Mouse (Mus musculus): ENCODE results near the gene Fez1. TPM values are rescaled to one million over a fixed set of nuclear protein-coding genes. Genes with fewer than 3 reads are reported as not detected.

Fez1 gene
- polyA plus RNA-seq, 1 experiment from 2014 or later, result 110 TPM

DNA sequence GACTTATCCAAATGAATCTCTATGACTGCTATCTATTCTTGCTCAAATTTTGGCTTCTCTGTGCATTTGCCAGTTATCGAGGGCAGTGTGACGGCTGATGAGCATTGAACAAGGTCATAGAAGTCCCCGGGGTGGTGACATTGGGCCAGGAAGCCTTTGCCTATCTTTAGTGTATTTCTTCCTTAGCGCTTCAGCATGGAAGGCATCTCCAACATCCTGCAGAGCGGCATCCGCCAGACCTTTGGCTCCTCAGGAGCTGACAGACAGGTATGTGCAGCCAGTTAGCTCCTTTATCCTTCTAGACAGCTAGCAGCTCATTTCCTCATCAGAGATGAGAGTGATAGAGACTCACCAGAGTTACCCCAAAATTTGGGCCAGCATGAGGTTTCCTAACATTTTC lies 47.0 kb downstream of the Fez1 start:
- Histone ChIP-seq H3K4me3 (ENCODE audit: low read depth, low read length) (no peak overlapping the region), H3K27me3 (ENCODE audit: control insufficient read depth, insufficient read depth, low read length) (no peaks in the 10 kb centered on the region), H3K9ac (replicated peaks; ENCODE audit: low read length) (no peak overlapping the region), H3K4me1 (ENCODE audit: control insufficient read depth, insufficient read depth, low read length) (no peaks in the 10 kb centered on the region), H3K4me2 (ENCODE audit: low read depth, low read length) (no peak overlapping the region), H3K9me3 (replicated peaks; ENCODE audit: control insufficient read depth, low read length) (no peaks in the 10 kb centered on the region), H3K36me3 (replicated peaks; ENCODE audit: control insufficient read depth, insufficient read depth, low read depth, low read length) (no peaks in the 10 kb centered on the region), H3K27ac (replicated peaks; ENCODE audit: low read depth, low read length) (no peak overlapping the region)
- ATAC-seq (replicated peaks; ENCODE audit: insufficient number of reproducible peaks, low FRiP score, low TSS enrichment, low read depth), result no peak
- no peak for DNase-seq (ENCODE audit: low spot score)
- WGBS, result 87% methylated on average over 6 of the region's 6 CpGs

DNA sequence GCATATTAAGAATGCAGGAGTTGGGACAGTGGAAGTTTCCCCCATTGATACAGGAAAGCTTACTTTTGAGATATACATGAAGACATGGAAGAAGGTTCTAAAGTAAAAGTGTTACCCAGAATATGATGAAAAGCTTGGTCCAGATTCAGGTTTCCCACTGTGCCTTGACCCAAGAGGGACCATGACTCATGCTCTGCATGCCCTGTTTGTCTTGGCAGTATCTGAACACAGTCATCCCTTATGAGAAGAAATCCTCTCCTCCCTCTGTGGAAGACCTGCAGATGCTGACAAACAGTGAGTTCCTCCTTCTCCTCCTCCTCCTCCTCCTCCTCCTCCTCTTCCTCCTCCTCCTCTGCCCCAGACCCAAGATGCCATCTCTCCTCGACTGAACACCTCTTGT lies 48.6 kb downstream of the Fez1 start:
- Histone ChIP-seq H3K9ac (replicated peaks; ENCODE audit: low read length) (no peak overlapping the region), H3K9me3 (replicated peaks; ENCODE audit: control insufficient read depth, low read length) (no peaks in the 10 kb centered on the region), H3K27ac (replicated peaks; ENCODE audit: low read depth, low read length) (no peak overlapping the region), H3K4me3 (ENCODE audit: low read depth, low read length) (no peak overlapping the region), H3K36me3 (replicated peaks; ENCODE audit: control insufficient read depth, insufficient read depth, low read depth, low read length) (no peaks in the 10 kb centered on the region; the same call in 1 of the 2 replicates), H3K27me3 (ENCODE audit: control insufficient read depth, insufficient read depth, low read length) (no peaks in the 10 kb centered on the region), H3K4me1 (ENCODE audit: control insufficient read depth, insufficient read depth, low read length) (no peaks in the 10 kb centered on the region), H3K4me2 (ENCODE audit: low read depth, low read length) (no peak overlapping the region)
- ATAC-seq (replicated peaks; ENCODE audit: insufficient number of reproducible peaks, low FRiP score, low TSS enrichment, low read depth) (no peak), DNase-seq (ENCODE audit: low spot score) (no peak)
- WGBS, result 33% methylated on average over 1 of the region's 1 CpGs

DNA sequence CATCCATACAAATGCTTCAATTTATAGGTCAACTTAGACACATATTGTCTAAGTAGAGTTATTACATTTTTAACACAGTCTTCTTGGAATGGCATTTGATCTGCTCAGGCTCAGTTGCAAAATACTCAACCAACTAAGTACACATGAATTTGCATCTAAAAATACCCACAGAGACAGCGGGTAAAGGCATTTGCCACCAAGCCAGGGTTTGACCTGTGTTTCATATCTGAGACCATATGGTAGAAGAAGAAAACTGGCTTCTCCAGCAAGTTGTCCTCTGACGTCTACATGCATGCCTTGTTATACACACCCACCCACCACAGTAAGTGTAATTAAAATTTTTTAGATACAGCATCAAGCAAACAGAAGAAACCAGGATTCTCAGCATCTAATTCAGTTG lies 52.1 kb downstream of the Fez1 start:
- Histone ChIP-seq H3K36me3 (replicated peaks; ENCODE audit: control insufficient read depth, insufficient read depth, low read depth, low read length) (no peaks in the 10 kb centered on the region; the same call in 1 of the 2 replicates), H3K27ac (replicated peaks; ENCODE audit: low read depth, low read length) (no peak overlapping the region), H3K4me2 (ENCODE audit: low read depth, low read length) (no peak overlapping the region), H3K27me3 (ENCODE audit: control insufficient read depth, insufficient read depth, low read length) (no peaks in the 10 kb centered on the region), H3K9me3 (replicated peaks; ENCODE audit: control insufficient read depth, low read length) (no peaks in the 10 kb centered on the region), H3K9ac (replicated peaks; ENCODE audit: low read length) (no peak overlapping the region), H3K4me1 (ENCODE audit: control insufficient read depth, insufficient read depth, low read length) (no peaks in the 10 kb centered on the region), H3K4me3 (ENCODE audit: low read depth, low read length) (no peak overlapping the region)
- ATAC-seq (replicated peaks; ENCODE audit: insufficient number of reproducible peaks, low FRiP score, low TSS enrichment, low read depth) (no peak), DNase-seq (ENCODE audit: low spot score) (no peak)
- WGBS, result 74% methylated on average over 2 of the region's 2 CpGs

- Histone ChIP-seq H3K36me3 (replicated peaks; ENCODE audit: control insufficient read depth, insufficient read depth, low read depth, low read length) (no peaks in the 10 kb centered on the region; the same call in 1 of the 2 replicates), H3K27ac (replicated peaks; ENCODE audit: low read depth, low read length) (no peak overlapping the region), H3K9ac (replicated peaks; ENCODE audit: low read length) (no peak overlapping the region), H3K4me2 (ENCODE audit: low read depth, low read length) (no peak overlapping the region), H3K9me3 (replicated peaks; ENCODE audit: control insufficient read depth, low read length) (no peaks in the 10 kb centered on the region), H3K4me1 (ENCODE audit: control insufficient read depth, insufficient read depth, low read length) (no peaks in the 10 kb centered on the region), H3K27me3 (ENCODE audit: control insufficient read depth, insufficient read depth, low read length) (no peaks in the 10 kb centered on the region), H3K4me3 (ENCODE audit: low read depth, low read length) (no peak overlapping the region)
- no peak for ATAC-seq (replicated peaks; ENCODE audit: insufficient number of reproducible peaks, low FRiP score, low TSS enrichment, low read depth)
- 87% methylated on average over 5 of the region's 5 CpGs for WGBS
- no peak for DNase-seq (ENCODE audit: low spot score)
Observed at GRCm38 (mm10) chr9:36876313-36876712, 54.6 kb downstream of the Fez1 start.

- no peak overlapping the region for H3K4me2 ChIP-seq (ENCODE audit: low read depth, low read length)
- no peak overlapping the region for H3K9ac ChIP-seq (replicated peaks; ENCODE audit: low read length)
- no peak overlapping the region for H3K27ac ChIP-seq (replicated peaks; ENCODE audit: low read depth, low read length)
- H3K27me3 ChIP-seq (ENCODE audit: control insufficient read depth, insufficient read depth, low read length), result no peaks in the 10 kb centered on the region
- H3K4me1 ChIP-seq (ENCODE audit: control insufficient read depth, insufficient read depth, low read length), result no peaks in the 10 kb centered on the region
- no peak for DNase-seq (ENCODE audit: low spot score)
- H3K4me3 ChIP-seq (ENCODE audit: low read depth, low read length), result no peak overlapping the region
- ATAC-seq (replicated peaks; ENCODE audit: insufficient number of reproducible peaks, low FRiP score, low TSS enrichment, low read depth), result no peak
- no peaks in the 10 kb centered on the region; the same call in 1 of the 2 replicates for H3K36me3 ChIP-seq (replicated peaks; ENCODE audit: control insufficient read depth, insufficient read depth, low read depth, low read length)
- H3K9me3 ChIP-seq (replicated peaks; ENCODE audit: control insufficient read depth, low read length), result no peaks in the 10 kb centered on the region
Observed at GRCm38 (mm10) chr9:36876787-36877186, 55.1 kb downstream of the Fez1 start.

- Histone ChIP-seq H3K4me2 (ENCODE audit: low read depth, low read length) (no peak overlapping the region), H3K9me3 (replicated peaks; ENCODE audit: control insufficient read depth, low read length) (no peaks in the 10 kb centered on the region), H3K9ac (replicated peaks; ENCODE audit: low read length) (no peak overlapping the region), H3K36me3 (replicated peaks; ENCODE audit: control insufficient read depth, insufficient read depth, low read depth, low read length) (no peaks in the 10 kb centered on the region), H3K27me3 (ENCODE audit: control insufficient read depth, insufficient read depth, low read length) (no peaks in the 10 kb centered on the region), H3K27ac (replicated peaks; ENCODE audit: low read depth, low read length) (no peak overlapping the region), H3K4me3 (ENCODE audit: low read depth, low read length) (no peak overlapping the region), H3K4me1 (ENCODE audit: control insufficient read depth, insufficient read depth, low read length) (no peaks in the 10 kb centered on the region)
- DNase-seq (ENCODE audit: low spot score), result no peak
- 74% methylated on average over 5 of the region's 5 CpGs for WGBS
- no peak for ATAC-seq (replicated peaks; ENCODE audit: insufficient number of reproducible peaks, low FRiP score, low TSS enrichment, low read depth)
Observed at GRCm38 (mm10) chr9:36881615-36882014, 60.0 kb downstream of the Fez1 start.

DNA sequence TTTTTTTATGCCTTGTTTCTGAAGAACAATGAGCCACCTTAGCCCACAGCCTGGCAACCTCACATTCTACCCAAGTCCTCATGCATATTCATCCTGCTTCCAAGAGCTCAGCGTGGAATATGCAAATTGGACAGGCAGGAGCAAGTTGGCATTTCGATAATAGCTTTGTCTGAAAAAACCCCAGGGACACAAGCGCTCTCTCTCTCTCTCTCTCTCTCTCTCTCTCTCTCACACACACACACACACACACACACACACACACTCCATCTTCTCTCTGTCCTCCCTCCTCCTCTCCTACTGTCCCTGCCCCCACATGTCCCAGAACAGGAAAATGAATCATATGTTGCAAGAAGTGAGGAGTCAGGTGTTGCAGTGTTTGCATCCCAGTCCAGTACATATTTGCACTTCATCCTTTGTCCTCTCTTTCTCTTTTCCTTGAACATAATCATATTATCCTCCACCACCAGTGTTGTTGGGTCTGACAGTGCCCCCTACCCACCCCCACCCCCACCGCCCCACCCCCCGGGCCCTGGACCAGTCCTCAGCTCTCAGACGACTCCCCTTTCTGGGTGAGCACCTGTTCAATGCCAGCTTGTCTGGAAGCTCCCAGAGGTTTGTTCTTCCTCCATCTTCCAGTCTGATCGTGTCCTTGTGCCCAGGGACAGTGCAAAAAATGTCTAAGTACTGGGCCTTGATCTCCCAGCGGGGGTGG lies 60.5 kb downstream of the Fez1 start:
- H3K27ac ChIP-seq (replicated peaks; ENCODE audit: low read depth, low read length), result no peak overlapping the region
- no peaks in the 10 kb centered on the region for H3K27me3 ChIP-seq (ENCODE audit: control insufficient read depth, insufficient read depth, low read length)
- DNase-seq (ENCODE audit: low spot score) (no peak), ATAC-seq (replicated peaks; ENCODE audit: insufficient number of reproducible peaks, low FRiP score, low TSS enrichment, low read depth) (peak; percentile 68; the same call in 1 of the 2 replicates)
- H3K9me3 ChIP-seq (replicated peaks; ENCODE audit: control insufficient read depth, low read length), result no peaks in the 10 kb centered on the region
- no peak overlapping the region for H3K4me2 ChIP-seq (ENCODE audit: low read depth, low read length)
- H3K4me3 ChIP-seq (ENCODE audit: low read depth, low read length), result no peak overlapping the region
- WGBS, result 44% methylated on average over 8 of the region's 8 CpGs
- H3K4me1 ChIP-seq (ENCODE audit: control insufficient read depth, insufficient read depth, low read length), result no peaks in the 10 kb centered on the region
- H3K36me3 ChIP-seq (replicated peaks; ENCODE audit: control insufficient read depth, insufficient read depth, low read depth, low read length), result no peaks in the 10 kb centered on the region
- no peak overlapping the region for H3K9ac ChIP-seq (replicated peaks; ENCODE audit: low read length)

- H3K9me3 ChIP-seq (replicated peaks; ENCODE audit: control insufficient read depth, low read length), result no peaks in the 10 kb centered on the region
- no peak overlapping the region for H3K27ac ChIP-seq (replicated peaks; ENCODE audit: low read depth, low read length)
- no peak for DNase-seq (ENCODE audit: low spot score)
- WGBS, result 68% methylated on average over 3 of the region's 3 CpGs
- no peak overlapping the region for H3K4me2 ChIP-seq (ENCODE audit: low read depth, low read length)
- no peak overlapping the region for H3K4me3 ChIP-seq (ENCODE audit: low read depth, low read length)
- no peaks in the 10 kb centered on the region for H3K4me1 ChIP-seq (ENCODE audit: control insufficient read depth, insufficient read depth, low read length)
- H3K9ac ChIP-seq (replicated peaks; ENCODE audit: low read length), result no peak overlapping the region
- ATAC-seq (replicated peaks; ENCODE audit: insufficient number of reproducible peaks, low FRiP score, low TSS enrichment, low read depth), result no peak
- H3K36me3 ChIP-seq (replicated peaks; ENCODE audit: control insufficient read depth, insufficient read depth, low read depth, low read length), result no peaks in the 10 kb centered on the region
- H3K27me3 ChIP-seq (ENCODE audit: control insufficient read depth, insufficient read depth, low read length), result no peaks in the 10 kb centered on the region
Observed at GRCm38 (mm10) chr9:36883569-36883968, 61.9 kb downstream of the Fez1 start.
